Mouse (Mus musculus): ENCODE results near the gene Prrt4. TPM values are rescaled to one million over a fixed set of nuclear protein-coding genes. Genes with fewer than 3 reads are reported as not detected.
"Not testable (repeated sequence)": the region's sequence is repeated elsewhere in the genome, so short reads cannot be mapped to it uniquely, and the experiment has no call there.

The Prrt4 gene
- 1.1 and 1.2 TPM in 2 replicates for polyA plus RNA-seq (2015; fragmentation: Nextera tagmentation; extraction: Ambion mirVana)

GRCm38 (mm10) chr6:29178888-29179658, at the start of gene Prrt4:
Gene Prrt4, minus strand, starts transcription at chr6:29179584.
- under 1% methylated on average over 67 of the region's 79 CpGs for WGBS
- H3K27me3 ChIP-seq (ENCODE audit: control insufficient read depth, insufficient read depth, low read length), result peaks cover 34% of the 10 kb centered on the region
- peak within 1 kb of the TSS; percentile 67 for H3K9ac ChIP-seq (ENCODE audit: low read length)
- peak; percentile 64 for ATAC-seq (replicated peaks; ENCODE audit: extremely low read depth, insufficient read depth, low FRiP score)
- no peaks in the 10 kb centered on the region for H3K36me3 ChIP-seq (ENCODE audit: control insufficient read depth, insufficient read depth)
- H3K4me1 ChIP-seq (ENCODE audit: control insufficient read depth, insufficient read depth, low read length), result no peaks in the 10 kb centered on the region
- peak within 1 kb of the TSS; percentile 62 for H3K4me3 ChIP-seq (ENCODE audit: low read length)
- H3K27ac ChIP-seq (ENCODE audit: low read length), result no peak within 1 kb of the TSS
- H3K4me2 ChIP-seq (ENCODE audit: low read depth, low read length), result peak within 1 kb of the TSS; percentile 91
- no peaks in the 10 kb centered on the region for H3K9me3 ChIP-seq (replicated peaks; ENCODE audit: control insufficient read depth, low read length)

- not testable (repeated sequence) for H3K27me3 ChIP-seq (ENCODE audit: control insufficient read depth, insufficient read depth, low read length); H3K4me3 ChIP-seq (ENCODE audit: low read length); H3K9me3 ChIP-seq (replicated peaks; ENCODE audit: control insufficient read depth, low read length); H3K36me3 ChIP-seq (ENCODE audit: control insufficient read depth, insufficient read depth); H3K27ac ChIP-seq (ENCODE audit: low read length); H3K4me2 ChIP-seq (ENCODE audit: low read depth, low read length); H3K9ac ChIP-seq (ENCODE audit: low read length); ATAC-seq (replicated peaks; ENCODE audit: extremely low read depth, insufficient read depth, low FRiP score)
- WGBS, result 84% methylated on average over 1 of the region's 3 CpGs
- peaks cover 13% of the 10 kb centered on the region for H3K4me1 ChIP-seq (ENCODE audit: control insufficient read depth, insufficient read depth, low read length)
These were observed 38.3 kb upstream of the Prrt4 start for GRCm38 (mm10) chr6:29217717-29218116.

GRCm38 (mm10) chr6:29215881-29216501, 36.6 kb upstream of the Prrt4 start, which contains the start of gene Impdh1:
Gene Impdh1, minus strand, starts transcription at chr6:29216364.
- peak within 1 kb of the TSS; percentile 41; the same call in 1 of the 2 replicates for H3K27ac ChIP-seq (ENCODE audit: low read length)
- WGBS, result under 1% methylated on average over 55 of the region's 56 CpGs
- ATAC-seq (replicated peaks; ENCODE audit: extremely low read depth, insufficient read depth, low FRiP score), result peak; percentile 72

DNA sequence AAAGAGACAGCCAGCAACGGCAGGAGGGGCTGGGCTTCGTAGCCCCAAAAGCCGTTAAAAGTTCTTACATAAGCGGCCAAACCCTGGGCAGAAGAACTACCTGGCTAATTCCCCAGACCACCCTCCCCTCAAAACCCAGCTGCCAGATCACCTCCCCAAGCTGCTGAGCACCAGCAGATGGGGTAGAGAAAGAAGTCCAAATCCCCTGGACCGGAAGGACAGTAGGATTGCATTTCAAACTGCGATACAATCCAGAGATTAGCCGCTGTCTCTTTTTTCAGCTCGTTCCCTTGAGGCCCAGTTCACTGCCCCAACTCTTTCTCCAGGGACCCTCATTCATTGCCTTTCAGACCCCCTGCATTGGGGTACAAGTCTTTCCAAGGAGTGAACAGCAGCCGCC, 35.8 kb upstream of the Prrt4 start:
- H3K9ac ChIP-seq (ENCODE audit: low read length), result peak overlapping the region; percentile 83
- H3K9me3 ChIP-seq (replicated peaks; ENCODE audit: control insufficient read depth, low read length), result no peaks in the 10 kb centered on the region
- H3K4me3 ChIP-seq (ENCODE audit: low read length), result peak overlapping the region; percentile 78
- H3K36me3 ChIP-seq (ENCODE audit: control insufficient read depth, insufficient read depth), result no peaks in the 10 kb centered on the region
- H3K4me1 ChIP-seq (ENCODE audit: control insufficient read depth, insufficient read depth, low read length), result peaks cover 19% of the 10 kb centered on the region
- 22% methylated on average over 9 of the region's 9 CpGs for WGBS
- H3K27ac ChIP-seq (ENCODE audit: low read length), result peak overlapping the region; percentile 41; the same call in 1 of the 2 replicates
- H3K27me3 ChIP-seq (ENCODE audit: control insufficient read depth, insufficient read depth, low read length), result no peaks in the 10 kb centered on the region
- no peak for ATAC-seq (replicated peaks; ENCODE audit: extremely low read depth, insufficient read depth, low FRiP score)
- peak overlapping the region; percentile 98 for H3K4me2 ChIP-seq (ENCODE audit: low read depth, low read length)

More at GRCm38 (mm10) chr6:29215881-29216501, 36.6 kb upstream of the Prrt4 start, which contains the start of gene Impdh1:
- peak within 1 kb of the TSS; percentile 78 for H3K4me3 ChIP-seq (ENCODE audit: low read length)
- H3K4me2 ChIP-seq (ENCODE audit: low read depth, low read length), result peak within 1 kb of the TSS; percentile 98
- H3K4me1 ChIP-seq (ENCODE audit: control insufficient read depth, insufficient read depth, low read length), result peaks cover 19% of the 10 kb centered on the region
- H3K27me3 ChIP-seq (ENCODE audit: control insufficient read depth, insufficient read depth, low read length), result no peaks in the 10 kb centered on the region
- H3K9me3 ChIP-seq (replicated peaks; ENCODE audit: control insufficient read depth, low read length), result no peaks in the 10 kb centered on the region
- peak within 1 kb of the TSS; percentile 83 for H3K9ac ChIP-seq (ENCODE audit: low read length)
- H3K36me3 ChIP-seq (ENCODE audit: control insufficient read depth, insufficient read depth), result no peaks in the 10 kb centered on the region

DNA sequence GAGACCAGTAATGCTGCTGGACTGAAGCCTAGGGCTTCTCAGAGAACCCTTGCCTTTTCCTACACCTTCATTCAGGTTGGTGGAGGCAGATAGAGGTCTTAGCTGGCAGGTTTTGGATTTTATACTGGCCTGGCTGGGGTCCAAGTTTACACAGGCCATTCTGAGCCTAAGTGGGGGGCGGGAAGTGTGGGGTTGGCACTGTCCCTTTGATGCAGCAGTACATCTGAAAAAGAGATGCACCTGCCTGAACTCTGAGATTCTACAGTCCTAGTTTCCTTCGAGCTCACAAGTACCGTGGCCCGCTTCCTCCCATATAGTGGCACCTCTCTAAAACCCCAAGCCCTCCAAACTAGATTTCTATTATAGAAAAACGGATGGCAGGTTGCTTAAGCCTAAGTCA, 35.4 kb upstream of the Prrt4 start:
- Histone ChIP-seq H3K9me3 (replicated peaks; ENCODE audit: control insufficient read depth, low read length) (no peaks in the 10 kb centered on the region), H3K9ac (ENCODE audit: low read length) (no peak overlapping the region), H3K4me2 (ENCODE audit: low read depth, low read length) (peak overlapping the region; percentile 98), H3K36me3 (ENCODE audit: control insufficient read depth, insufficient read depth) (no peaks in the 10 kb centered on the region), H3K27me3 (ENCODE audit: control insufficient read depth, insufficient read depth, low read length) (no peaks in the 10 kb centered on the region), H3K27ac (ENCODE audit: low read length) (peak overlapping the region; percentile 27; the same call in 1 of the 2 replicates), H3K4me1 (ENCODE audit: control insufficient read depth, insufficient read depth, low read length) (peaks cover 19% of the 10 kb centered on the region), H3K4me3 (ENCODE audit: low read length) (peak overlapping the region; percentile 78)
- 43% methylated on average over 5 of the region's 5 CpGs for WGBS
- no peak for ATAC-seq (replicated peaks; ENCODE audit: extremely low read depth, insufficient read depth, low FRiP score)

DNA sequence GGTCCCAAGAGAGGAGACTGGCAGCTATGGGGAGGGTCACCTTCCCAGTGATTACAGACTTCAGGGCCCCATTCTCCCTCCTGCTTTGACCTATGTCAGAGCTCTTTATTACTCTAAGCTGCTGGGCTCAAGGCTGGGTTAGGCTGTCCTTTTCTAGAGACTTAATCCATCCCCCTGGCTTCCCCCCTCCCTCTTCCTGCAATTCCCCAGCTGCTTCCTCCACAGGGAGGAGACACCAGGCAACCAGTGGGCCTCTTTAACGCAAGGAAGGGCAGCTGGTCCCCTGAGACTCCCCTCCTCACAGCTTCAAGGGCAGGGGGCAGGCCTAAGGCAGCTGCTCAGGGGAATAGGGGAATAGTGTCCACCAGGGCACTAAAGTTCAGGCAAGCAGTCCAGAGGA, 34.9 kb upstream of the Prrt4 start:
- Histone ChIP-seq H3K4me2 (ENCODE audit: low read depth, low read length) (no peak overlapping the region), H3K9ac (ENCODE audit: low read length) (no peak overlapping the region), H3K27me3 (ENCODE audit: control insufficient read depth, insufficient read depth, low read length) (no peaks in the 10 kb centered on the region), H3K36me3 (ENCODE audit: control insufficient read depth, insufficient read depth) (no peaks in the 10 kb centered on the region), H3K4me1 (ENCODE audit: control insufficient read depth, insufficient read depth, low read length) (peaks cover 19% of the 10 kb centered on the region), H3K4me3 (ENCODE audit: low read length) (no peak overlapping the region), H3K27ac (ENCODE audit: low read length) (no peak overlapping the region), H3K9me3 (replicated peaks; ENCODE audit: control insufficient read depth, low read length) (no peaks in the 10 kb centered on the region)
- no peak for ATAC-seq (replicated peaks; ENCODE audit: extremely low read depth, insufficient read depth, low FRiP score)
- 31% methylated on average over 1 of the region's 1 CpGs for WGBS

GRCm38 (mm10) chr6:29213436-29213835, 34.1 kb upstream of the Prrt4 start:
- Histone ChIP-seq H3K4me1 (ENCODE audit: control insufficient read depth, insufficient read depth, low read length) (peaks cover 19% of the 10 kb centered on the region), H3K4me3 (ENCODE audit: low read length) (no peak overlapping the region), H3K27ac (ENCODE audit: low read length) (no peak overlapping the region), H3K36me3 (ENCODE audit: control insufficient read depth, insufficient read depth) (no peaks in the 10 kb centered on the region), H3K27me3 (ENCODE audit: control insufficient read depth, insufficient read depth, low read length) (no peaks in the 10 kb centered on the region), H3K9me3 (replicated peaks; ENCODE audit: control insufficient read depth, low read length) (no peaks in the 10 kb centered on the region), H3K9ac (ENCODE audit: low read length) (no peak overlapping the region), H3K4me2 (ENCODE audit: low read depth, low read length) (no peak overlapping the region)
- WGBS, result 55% methylated on average over 5 of the region's 5 CpGs
- no peak for ATAC-seq (replicated peaks; ENCODE audit: extremely low read depth, insufficient read depth, low FRiP score)

DNA sequence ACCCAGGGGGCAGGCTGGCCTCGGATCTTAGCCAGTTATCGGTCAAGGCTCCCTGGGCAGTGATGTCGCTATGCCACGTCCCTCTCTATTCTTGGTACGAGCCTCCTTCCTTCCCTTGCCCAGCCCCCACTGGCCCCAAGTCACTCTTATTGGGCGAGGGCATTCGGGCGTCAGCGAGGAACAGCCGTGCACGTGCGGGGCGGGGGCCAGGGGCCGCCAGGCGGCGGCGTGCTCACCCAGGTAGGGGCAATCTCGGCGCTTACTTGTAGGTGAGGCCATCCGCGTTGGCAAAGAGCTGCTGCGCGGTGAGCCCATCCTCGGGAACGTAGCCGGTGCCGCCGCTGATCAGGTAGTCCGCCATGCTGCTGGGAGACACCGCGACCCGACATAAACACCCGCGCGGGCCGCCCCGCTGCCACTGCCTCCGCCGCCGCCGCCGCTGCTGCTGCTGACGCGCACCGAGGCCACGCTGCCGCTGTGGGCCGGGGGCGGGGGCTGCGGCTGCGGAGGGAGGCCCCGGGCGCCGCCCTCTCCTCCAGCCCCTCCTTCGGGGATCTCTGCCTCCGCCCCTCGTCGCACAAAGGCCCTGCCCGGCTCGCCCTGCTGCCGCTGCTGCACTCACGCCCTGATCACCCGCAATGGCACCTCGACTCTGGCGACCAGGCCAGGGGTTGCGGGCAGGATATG, 32.6 kb upstream of the Prrt4 start:
- WGBS, result under 1% methylated on average over 64 of the region's 66 CpGs
- ATAC-seq (replicated peaks; ENCODE audit: extremely low read depth, insufficient read depth, low FRiP score), result peak; percentile 78
- Histone ChIP-seq H3K4me1 (ENCODE audit: control insufficient read depth, insufficient read depth, low read length) (peaks cover 19% of the 10 kb centered on the region), H3K36me3 (ENCODE audit: control insufficient read depth, insufficient read depth) (no peaks in the 10 kb centered on the region), H3K9me3 (replicated peaks; ENCODE audit: control insufficient read depth, low read length) (no peaks in the 10 kb centered on the region), H3K9ac (ENCODE audit: low read length) (peak overlapping the region; percentile 86), H3K27me3 (ENCODE audit: control insufficient read depth, insufficient read depth, low read length) (no peaks in the 10 kb centered on the region), H3K4me2 (ENCODE audit: low read depth, low read length) (peak overlapping the region; percentile 82), H3K4me3 (ENCODE audit: low read length) (peak overlapping the region; percentile 74), H3K27ac (ENCODE audit: low read length) (peak overlapping the region; percentile 60)
